ENCODE assay signal across 9 mouse cellular contexts in the genomic region with DNA sequence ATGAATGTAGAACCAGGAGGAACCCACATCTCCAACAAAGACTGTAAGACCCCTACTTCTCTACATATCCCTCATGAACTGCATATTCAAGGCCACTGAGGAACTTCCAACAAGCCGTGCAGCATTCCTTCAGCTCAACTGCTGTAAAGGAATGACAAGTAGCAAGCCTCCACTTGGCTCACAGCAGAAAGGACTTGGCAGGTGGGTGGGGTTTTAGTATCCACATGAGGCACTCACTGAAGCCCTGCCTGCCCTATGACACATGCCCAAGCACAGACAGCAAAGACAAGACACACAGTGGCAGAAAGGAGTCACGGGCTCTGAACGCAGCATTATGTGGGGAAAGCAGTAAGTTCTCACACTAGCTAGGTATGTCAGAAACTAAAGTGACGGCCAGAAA. TPM values are rescaled to one million over a fixed set of nuclear protein-coding genes. Genes with fewer than 3 reads are reported as not detected.
DNase-seq lines count a peak whose midpoint lies in the region; ATAC-seq and TF ChIP-seq lines count a peak whose summit lies in the region.
"Had no signal": no experiment of that assay in that cellular context is flagged by ENCODE, and none has a peak within 500 bp of the region (broad histone marks: within the 10 kb centered on the region; RNA-seq: fewer than 3 reads in every experiment).

No protein-coding gene starts in this region.

- no peak overlapping the region for H3K4me2 ChIP-seq in forebrain, embryonic 15.5 days (replicated peaks)

- peak overlapping the region; percentile 88 for H3K27ac ChIP-seq in gastrocnemius, adult 2 months
- no peak overlapping the region for H3K27ac ChIP-seq in forebrain, embryonic 15.5 days (replicated peaks)

- H3K27me3 ChIP-seq in forebrain, embryonic 15.5 days = no peaks in the 10 kb centered on the region

- no peak for TF ChIP-seq CTCF in gastrocnemius, adult 2 months (IDR thresholded peaks at IDR 0.05)

- WGBS in forebrain, embryonic 15.5 days = 90% methylated on average over 4 of the region's 4 CpGs

- ATAC-seq in forebrain, embryonic 15.5 days (replicated peaks) = no peak
- ATAC-seq in monocyte, adult 5-6 weeks (replicated peaks; ENCODE audit: insufficient number of reproducible peaks, low FRiP score, low TSS enrichment, poor library complexity, severe bottlenecking) = no peak

- H3K4me1 ChIP-seq in forebrain, embryonic 15.5 days = no peaks in the 10 kb centered on the region

- no peaks in the 10 kb centered on the region for H3K9me3 ChIP-seq in forebrain, embryonic 15.5 days

- intact Hi-C loops in gastrocnemius, adult 2 months (cut with DNase I) = no loop called here

- H3K9ac ChIP-seq in forebrain, embryonic 15.5 days (replicated peaks) = no peak overlapping the region

- DNase-seq in adipocyte (ENCODE audit: low spot score) = peak; percentile 41
- peak; percentile 76 for DNase-seq in gastrocnemius, adult 2 months
- peak; percentile 70 for DNase-seq in heart, postnatal 4 days
- DNase-seq in lung, postnatal 25 days (ENCODE audit: low spot score) = peak; percentile 89
- DNase-seq in cerebellum, adult 18-20 months = no peak

- peaks cover 11% of the 10 kb centered on the region; the same call in 1 of the 2 replicates for H3K36me3 ChIP-seq in forebrain, embryonic 15.5 days

- peak overlapping the region; percentile 36 for H3K4me3 ChIP-seq in gastrocnemius, adult 2 months
- no peak overlapping the region for H3K4me3 ChIP-seq in forebrain, embryonic 15.5 days

RNA-seq across cellular contexts. Expression of a gene that starts 30.7 kb away (rescaled TPM):
- 1 to 10 TPM; 4.9 to 6.3 TPM for total RNA-seq in gastrocnemius, adult 2 months (2021)
- total RNA-seq in heart, postnatal 4 days (2021) = 10 to 100 TPM; 15.2 to 15.4 TPM
- 9.0 and 10.1 TPM in 2 replicates for polyA plus RNA-seq in forebrain, embryonic 15.5 days (2015; fragmentation: Nextera tagmentation; extraction: Ambion mirVana)
- 0.57 to 5.1 TPM (median 2.0 TPM) in 3 replicates for total RNA-seq in monocyte, adult 5-6 weeks (2017)

RNA-seq across cellular contexts. Expression of a gene that starts 46.2 kb away (rescaled TPM):
- total RNA-seq in gastrocnemius, adult 2 months (2021) = 1,000 to 10,000 TPM; 2,377 to 3,782 TPM
- 1 to 10 TPM; 5.6 to 7.5 TPM for total RNA-seq in heart, postnatal 4 days (2021)
- not detected in 2 replicates for polyA plus RNA-seq in forebrain, embryonic 15.5 days (2015; fragmentation: Nextera tagmentation; extraction: Ambion mirVana)
- 1.1 TPM in 1 of 3 replicates, not detected in the others for total RNA-seq in monocyte, adult 5-6 weeks (2017)
- total RNA-seq: hematopoietic stem cell, adult 5-6 weeks had no signal
- polyA plus RNA-seq: spleen, adult 2 months had no signal

RNA-seq across cellular contexts. Expression of a gene that starts 58.0 kb away (rescaled TPM):
- total RNA-seq in gastrocnemius, adult 2 months (2021) = 100 to 1,000 TPM; 142 to 187 TPM
- total RNA-seq in heart, postnatal 4 days (2021) = 100 to 1,000 TPM; 230 to 272 TPM
- polyA plus RNA-seq in forebrain, embryonic 15.5 days (2015; fragmentation: Nextera tagmentation; extraction: Ambion mirVana) = 0.11 and 0.17 TPM in 2 replicates
- total RNA-seq in monocyte, adult 5-6 weeks (2017) = not detected in 3 replicates
- total RNA-seq: hematopoietic stem cell, adult 5-6 weeks had no signal

Comparison
In these comparisons a context has a peak if more than half of its experiments do, and no peak if none do; other contexts are left out.
1. DNase-seq: peak in adipocyte (single experiment), gastrocnemius, adult 2 months (single experiment), heart, postnatal 4 days (single experiment) and lung, postnatal 25 days (single experiment); none in cerebellum, adult 18-20 months (0 of 2).
2. RNA of a gene that starts 46.2 kb away (total RNA-seq): 2,377 to 3,782 TPM in gastrocnemius, adult 2 months; 5.6 to 7.5 TPM in heart, postnatal 4 days and 1.1 TPM in monocyte, adult 5-6 weeks; every median in the first group is over 100 times any median in the second.
3. RNA of a gene that starts 58.0 kb away (total RNA-seq): 230 to 272 TPM in heart, postnatal 4 days and 142 to 187 TPM in gastrocnemius, adult 2 months; not detected in monocyte, adult 5-6 weeks; every median in the first group is over 100 times any median in the second.